Mouse (Mus musculus): ENCODE results near the gene Rab40c.

DNA sequence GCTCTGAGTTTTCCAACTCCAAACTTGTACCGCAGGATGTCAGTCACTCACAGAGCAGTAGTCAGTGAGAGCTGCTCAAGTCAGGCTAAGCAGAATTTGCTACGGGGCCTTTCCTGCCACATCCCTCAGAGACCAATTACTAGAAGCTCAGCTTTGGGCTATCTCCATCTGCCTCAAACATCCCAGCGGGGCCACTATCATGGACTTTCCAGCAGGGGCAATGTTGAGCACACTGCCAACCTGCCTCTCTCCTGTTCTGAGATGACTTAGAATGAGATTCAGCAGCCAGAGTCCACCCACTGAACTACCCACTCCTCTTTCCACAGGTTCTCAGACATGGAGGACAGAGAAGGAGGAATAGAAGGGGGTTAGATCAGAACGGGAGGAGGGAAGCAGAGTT, 33.9 kb downstream of the Rab40c start:
- TF ChIP-seq POLR2A (IDR thresholded peaks at IDR 0.05; ENCODE audit: insufficient read length, low read depth) (no peak), MAX (IDR thresholded peaks at IDR 0.05; ENCODE audit: low read depth) (no peak), POLR2AphosphoS2 (IDR thresholded peaks at IDR 0.05; ENCODE audit: insufficient read length, low read depth) (no peak)
